Mouse (Mus musculus) ovary, adult 18-20 months (tissue): ENCODE results near the gene Ms4a14.
"Not testable (repeated sequence)": the region's sequence is repeated elsewhere in the genome, so short reads cannot be mapped to it uniquely, and the experiment has no call there.

Source experiments
- DNase-seq: peaks from one replicate; pipeline ENCODE4 v3.0.0; 2022; ENCODE audit warnings: low spot score, mixed read lengths

Gene Ms4a14

GRCm38 (mm10) chr19:11262932-11263331 lies 51.3 kb downstream of the Ms4a14 start:
- not testable (repeated sequence) for DNase-seq

- DNase-seq = no peak
Observed at GRCm38 (mm10) chr19:11261522-11261921, 52.7 kb downstream of the Ms4a14 start.
